ENCODE assay signal across 24 mouse cellular contexts in the genomic region with DNA sequence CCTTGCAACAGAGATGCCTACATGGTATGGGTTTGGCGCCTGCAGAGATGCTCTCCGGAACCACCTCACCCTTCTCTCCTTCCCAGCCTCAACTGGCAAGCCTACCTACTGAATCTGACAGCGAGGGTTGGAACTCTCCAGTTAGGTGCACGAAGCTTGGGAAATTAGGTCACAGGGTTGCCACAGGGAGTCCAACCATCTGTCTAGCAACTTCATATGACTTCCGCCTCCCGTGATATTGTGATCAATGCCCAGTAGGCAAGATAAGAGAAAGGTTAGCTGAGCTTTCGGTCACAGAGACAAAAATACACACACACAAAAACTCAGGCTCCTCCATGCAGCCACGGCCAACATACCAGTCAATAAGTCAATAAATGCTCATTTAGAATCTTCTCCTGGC. TPM values are rescaled to one million over a fixed set of nuclear protein-coding genes. Genes with fewer than 3 reads are reported as not detected.
DNase-seq lines count a peak whose midpoint lies in the region; ATAC-seq lines count a peak whose summit lies in the region.
"Had no signal": no experiment of that assay in that cellular context is flagged by ENCODE, and none has a peak within 500 bp of the region (broad histone marks: within the 10 kb centered on the region; RNA-seq: fewer than 3 reads in every experiment).

No protein-coding gene starts in this region.

- H3K4me3 ChIP-seq in embryonic facial prominence, embryonic 13.5 days = no peak overlapping the region
- H3K4me3 ChIP-seq: embryonic facial prominence, embryonic 15.5 days; forebrain, embryonic 10.5 days; heart, adult 2 months; heart, embryonic 15.5 days; midbrain, embryonic 10.5 days had no signal

- no peaks in the 10 kb centered on the region for H3K36me3 ChIP-seq in embryonic facial prominence, embryonic 13.5 days
- H3K36me3 ChIP-seq: embryonic facial prominence, embryonic 15.5 days; forebrain, embryonic 10.5 days; G1E; heart, embryonic 15.5 days; midbrain, embryonic 10.5 days had no signal

- WGBS in embryonic facial prominence, embryonic 13.5 days = 57% methylated on average over 8 of the region's 8 CpGs

- H3K4me1 ChIP-seq in embryonic facial prominence, embryonic 13.5 days = peaks cover 23% of the 10 kb centered on the region

- H3K27me3 ChIP-seq in embryonic facial prominence, embryonic 13.5 days = no peaks in the 10 kb centered on the region
- H3K27me3 ChIP-seq: embryonic facial prominence, embryonic 15.5 days; heart, embryonic 15.5 days had no signal

- no peaks in the 10 kb centered on the region for H3K9me3 ChIP-seq in embryonic facial prominence, embryonic 13.5 days
- H3K9me3 ChIP-seq: embryonic facial prominence, embryonic 15.5 days; forebrain, embryonic 10.5 days; heart, embryonic 15.5 days; midbrain, embryonic 10.5 days had no signal

- no peak overlapping the region for H3K9ac ChIP-seq in embryonic facial prominence, embryonic 13.5 days
- H3K9ac ChIP-seq: embryonic facial prominence, embryonic 15.5 days; heart, embryonic 15.5 days; liver, embryonic 14.5 days had no signal

- H3K27ac ChIP-seq in embryonic facial prominence, embryonic 13.5 days = peak overlapping the region; percentile 80
- H3K27ac ChIP-seq: embryonic facial prominence, embryonic 15.5 days; heart, adult 2 months; heart, embryonic 15.5 days; hindbrain, postnatal 0 days; kidney, postnatal 0 days; liver, embryonic 14.5 days; macrophage; midbrain, embryonic 10.5 days had no signal

- H3K4me2 ChIP-seq in embryonic facial prominence, embryonic 13.5 days = peak overlapping the region; percentile 27
- H3K4me2 ChIP-seq: embryonic facial prominence, embryonic 15.5 days; heart, embryonic 15.5 days had no signal

- ATAC-seq in cerebellum, adult (ENCODE audit: insufficient number of reproducible peaks, low FRiP score, low TSS enrichment) = peak; percentile 95
- ATAC-seq in embryonic facial prominence, embryonic 13.5 days (ENCODE audit: insufficient number of reproducible peaks, insufficient read depth, low FRiP score, low TSS enrichment, low read depth) = no peak
- ATAC-seq in inflammation-experienced regulatory T-cells, adult 6 months = no peak
- ATAC-seq: activated CD4-positive, CD25-positive, alpha-beta regulatory T cell, adult 4 months; hindbrain, postnatal 0 days had no signal

- DNase-seq in cerebellum, postnatal 4 days (ENCODE audit: low spot score in 2 of 2) = no peak
- peak; percentile 95 for DNase-seq in brain, adult 2 months (ENCODE audit: low read depth, low spot score)
- DNase-seq in cerebellum, adult 9-11 months = peak; percentile 91
- DNase-seq in thymus, postnatal 25 days = no peak
- DNase-seq in B cell, adult 2 months = no peak
- DNase-seq: adrenal gland, postnatal 10 days; gastrocnemius, postnatal 10 days; heart, adult 2 months; kidney, adult 11 months; right cerebral cortex, postnatal 4 days; thymus, postnatal 14 days had no signal

RNA-seq across cellular contexts. Expression of gene Eps8, which starts 21.6 kb away (rescaled TPM):
- polyA plus RNA-seq in embryonic facial prominence, embryonic 13.5 days (2015; fragmentation: Nextera tagmentation; extraction: Ambion mirVana) = 34.4 and 49.9 TPM in 2 replicates
- 1 to 10 TPM in 1 of 3 experiments, under 1 TPM in 1, not detected in 1; 0.39 to 1.3 TPM for polyA plus RNA-seq in inflammation-experienced regulatory T-cells, adult 6 months (2017; shearing (Covaris generic))
- polyA plus RNA-seq: G1E had no signal

Comparison
In these comparisons a context has a peak if more than half of its experiments do, and no peak if none do; other contexts are left out.
1. DNase-seq: peak in brain, adult 2 months (single experiment) and cerebellum, adult 9-11 months (single experiment); none in cerebellum, postnatal 4 days (0 of 2), thymus, postnatal 25 days (single experiment) and B cell, adult 2 months (0 of 2).
2. RNA of gene Eps8, which starts 21.6 kb away (polyA plus RNA-seq): 34.4 to 49.9 TPM in embryonic facial prominence, embryonic 13.5 days; 0.39 to 1.3 TPM in inflammation-experienced regulatory T-cells, adult 6 months; every median in the first group is over 10 times any median in the second.